Mouse (Mus musculus) v-Abl transformed pro-B cells (cell line): Measurements from ENCODE around the gene Iqgap2.

Experiments used
- in situ Hi-C, 2 experiments: fragments of 400-800 bp; cut with MboI; formaldehyde crosslinking; loops; one replicate each; pipeline ENCODE4 v1.15.1; 2025; ENCODE audit not compliant: unreplicated experiment in 2 of 2

Gene Iqgap2

GRCm38 (mm10) chr13:95780038-95780437, 111.7 kb downstream of the Iqgap2 start:
- in situ Hi-C loops, result no loop called here

- in situ Hi-C loops, result no loop called here
Measured at GRCm38 (mm10) chr13:95779261-95779660, 112.5 kb downstream of the Iqgap2 start.

- in situ Hi-C loops, result no loop called here
Measured at GRCm38 (mm10) chr13:95778761-95779161, 113.0 kb downstream of the Iqgap2 start.

- in situ Hi-C loops, result no loop called here
Measured at GRCm38 (mm10) chr13:95777651-95778391, 113.9 kb downstream of the Iqgap2 start.

GRCm38 (mm10) chr13:95777237-95777636, 114.5 kb downstream of the Iqgap2 start:
- in situ Hi-C loops, result no loop called here

GRCm38 (mm10) chr13:95774966-95775696, 116.6 kb downstream of the Iqgap2 start:
- in situ Hi-C loops, result no loop called here

GRCm38 (mm10) chr13:95765017-95765416, 126.7 kb downstream of the Iqgap2 start:
- in situ Hi-C loops, result no loop called here

- in situ Hi-C loops, result no loop called here
Measured at GRCm38 (mm10) chr13:95763876-95764517, 127.7 kb downstream of the Iqgap2 start.

- in situ Hi-C loops, result no loop called here
Measured at GRCm38 (mm10) chr13:95759810-95760209, 131.9 kb downstream of the Iqgap2 start.

- in situ Hi-C loops, result no loop called here
Measured at GRCm38 (mm10) chr13:95754285-95754684, 137.4 kb downstream of the Iqgap2 start.

GRCm38 (mm10) chr13:95752386-95752785, 139.3 kb downstream of the Iqgap2 start:
- in situ Hi-C loops, result no loop called here

- in situ Hi-C loops, result no loop called here
Measured at GRCm38 (mm10) chr13:95747541-95747940, 144.2 kb downstream of the Iqgap2 start.

GRCm38 (mm10) chr13:95747101-95747500, 144.6 kb downstream of the Iqgap2 start:
- in situ Hi-C loops, result no loop called here

- in situ Hi-C loops, result no loop called here
Measured at GRCm38 (mm10) chr13:95746509-95746908, 145.2 kb downstream of the Iqgap2 start.

- in situ Hi-C loops, result no loop called here
Measured at GRCm38 (mm10) chr13:95745451-95745850, 146.3 kb downstream of the Iqgap2 start.

GRCm38 (mm10) chr13:95742881-95743466, 148.7 kb downstream of the Iqgap2 start:
- in situ Hi-C loops, result no loop called here

- in situ Hi-C loops, result no loop called here
Measured at GRCm38 (mm10) chr13:95741813-95742689, 149.7 kb downstream of the Iqgap2 start.

- in situ Hi-C loops, result no loop called here
Measured at GRCm38 (mm10) chr13:95739651-95740050, 152.1 kb downstream of the Iqgap2 start.

GRCm38 (mm10) chr13:95730491-95730890, 161.2 kb downstream of the Iqgap2 start:
- in situ Hi-C loops, result no loop called here
